ENCODE assay signal across 8 mouse cellular contexts in the genomic region with DNA sequence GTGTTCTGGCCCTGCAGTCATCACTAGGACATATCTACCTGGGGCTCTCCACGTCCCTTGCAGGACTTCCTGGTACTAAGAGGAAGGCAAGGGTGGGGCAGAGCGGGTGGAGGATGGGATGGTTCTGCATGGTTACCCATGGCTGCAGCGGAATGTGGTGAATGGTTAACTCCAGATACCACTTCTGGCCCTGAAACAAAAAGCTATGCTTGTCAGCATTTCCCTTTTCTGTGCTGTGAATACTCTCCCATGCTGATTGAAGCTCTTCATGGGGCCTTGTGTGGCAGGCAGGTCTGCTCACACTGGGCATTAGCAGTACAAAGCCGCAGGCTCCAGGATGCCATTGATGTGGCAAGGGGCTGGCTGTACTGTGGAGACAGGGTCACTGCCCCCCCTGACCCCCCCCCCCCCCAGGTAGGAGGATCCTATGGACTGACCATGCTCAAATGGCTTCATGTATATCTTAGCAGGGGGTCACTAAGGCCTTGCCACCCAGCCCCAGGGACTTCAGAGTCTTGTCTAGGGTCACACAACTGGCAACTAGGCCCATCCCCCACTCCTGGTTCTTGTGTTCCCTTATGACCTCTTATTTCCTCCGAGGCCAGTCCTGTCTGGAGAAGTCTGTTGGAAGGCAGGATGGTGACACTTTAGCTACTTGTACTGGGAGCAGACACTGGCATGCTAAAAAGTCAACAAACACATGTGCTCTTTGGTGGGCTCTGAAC.
A peak's percentile ranks its signal among the peaks of the same experiment; 100 is the strongest.
DNase-seq lines count a peak whose midpoint lies in the region; ATAC-seq and TF ChIP-seq lines count a peak whose summit lies in the region.

No protein-coding gene starts in this region.

- no peak for TF ChIP-seq EP300 in stomach, postnatal 0 days (optimal IDR thresholded peaks at IDR 0.05)

- no peak for DNase-seq in midbrain, embryonic 11.5 days (ENCODE audit: low spot score, missing footprints)
- DNase-seq in midbrain, embryonic 14.5 days, result no peak
- peak; percentile 95 for DNase-seq in kidney, adult 2 months
- peak; percentile 51 for DNase-seq in lung, postnatal 10 days
- peak; percentile 78 for DNase-seq in stomach, postnatal 0 days (ENCODE audit: low spot score)
- DNase-seq in c-Kit-positive CD71-positive TER-119-positive erythroid progenitor cells, embryonic 14.5 days (ENCODE audit: low spot score), result no peak
- no peak for DNase-seq in cerebellum, postnatal 36 days
- no peak for DNase-seq in layer of hippocampus, adult 18-20 months (ENCODE audit: low spot score in 2 of 2)

- H3K27me3 ChIP-seq in midbrain, embryonic 11.5 days (ENCODE audit: control insufficient read depth, insufficient read depth, low read length), result no peaks in the 10 kb centered on the region
- H3K27me3 ChIP-seq in midbrain, embryonic 14.5 days (ENCODE audit: control insufficient read depth, insufficient read depth, low read length), result no peaks in the 10 kb centered on the region
- no peaks in the 10 kb centered on the region for H3K27me3 ChIP-seq in kidney, adult 2 months (replicated peaks; ENCODE audit: control insufficient read depth, insufficient read depth, low read length)
- H3K27me3 ChIP-seq in stomach, postnatal 0 days (ENCODE audit: control insufficient read depth, insufficient read depth, low read length), result no peaks in the 10 kb centered on the region

- no peak overlapping the region for H3K4me3 ChIP-seq in midbrain, embryonic 11.5 days (ENCODE audit: low read depth, low read length)
- no peak overlapping the region for H3K4me3 ChIP-seq in midbrain, embryonic 14.5 days (replicated peaks; ENCODE audit: low read depth, low read length)
- H3K4me3 ChIP-seq in kidney, adult 2 months (ENCODE audit: insufficient read depth, low read depth, low read length), result no peak overlapping the region
- no peak overlapping the region for H3K4me3 ChIP-seq in stomach, postnatal 0 days (ENCODE audit: low read depth, low read length)

- WGBS in midbrain, embryonic 11.5 days, result 21% methylated on average over 5 of the region's 5 CpGs
- WGBS in midbrain, embryonic 14.5 days, result 16% methylated on average over 5 of the region's 5 CpGs
- 24% methylated on average over 5 of the region's 5 CpGs for WGBS in kidney, adult 2 months
- WGBS in stomach, postnatal 0 days, result 42% methylated on average over 5 of the region's 5 CpGs

- no peak for TF ChIP-seq CTCF in kidney, adult 2 months (conservative IDR thresholded peaks at IDR 0.05; ENCODE audit: insufficient read depth, insufficient read length, low read depth, low read length)
- no peak for TF ChIP-seq CTCF in stomach, postnatal 0 days (IDR thresholded peaks at IDR 0.05; ENCODE audit: low read depth)

- H3K36me3 ChIP-seq in midbrain, embryonic 11.5 days (ENCODE audit: control insufficient read depth, insufficient read depth, low read length), result no peaks in the 10 kb centered on the region
- H3K36me3 ChIP-seq in midbrain, embryonic 14.5 days (ENCODE audit: control insufficient read depth, insufficient read depth, low read length), result no peaks in the 10 kb centered on the region
- H3K36me3 ChIP-seq in kidney, adult 2 months (ENCODE audit: control insufficient read depth, insufficient read depth, low read length), result no peaks in the 10 kb centered on the region
- no peaks in the 10 kb centered on the region for H3K36me3 ChIP-seq in stomach, postnatal 0 days (ENCODE audit: control insufficient read depth, insufficient read depth, low read length)

- no peak overlapping the region for H3K4me2 ChIP-seq in midbrain, embryonic 11.5 days
- no peak overlapping the region for H3K4me2 ChIP-seq in midbrain, embryonic 14.5 days (ENCODE audit: low read length)
- H3K4me2 ChIP-seq in stomach, postnatal 0 days (replicated peaks; ENCODE audit: low read depth), result no peak overlapping the region

- H3K27ac ChIP-seq in midbrain, embryonic 11.5 days (ENCODE audit: low read depth, low read length), result no peak overlapping the region
- no peak overlapping the region for H3K27ac ChIP-seq in midbrain, embryonic 14.5 days (replicated peaks; ENCODE audit: low read depth, low read length)
- H3K27ac ChIP-seq in kidney, adult 2 months (ENCODE audit: insufficient read depth, low read depth, low read length), result peak overlapping the region; percentile 69
- H3K27ac ChIP-seq in stomach, postnatal 0 days (replicated peaks), result no peak overlapping the region; the same call in 1 of the 2 replicates

- peaks cover 2% of the 10 kb centered on the region; the same call in 1 of the 2 replicates for H3K4me1 ChIP-seq in midbrain, embryonic 11.5 days (ENCODE audit: control insufficient read depth, insufficient read depth, low read length)
- H3K4me1 ChIP-seq in midbrain, embryonic 14.5 days (ENCODE audit: control insufficient read depth, insufficient read depth, low read length), result no peaks in the 10 kb centered on the region
- peaks cover 49% of the 10 kb centered on the region for H3K4me1 ChIP-seq in kidney, adult 2 months (ENCODE audit: control insufficient read depth, insufficient read depth, low read length)
- no peaks in the 10 kb centered on the region for H3K4me1 ChIP-seq in stomach, postnatal 0 days (replicated peaks; ENCODE audit: control insufficient read depth, insufficient read depth)

- H3K9ac ChIP-seq in midbrain, embryonic 11.5 days (ENCODE audit: low read length), result no peak overlapping the region
- no peak overlapping the region for H3K9ac ChIP-seq in midbrain, embryonic 14.5 days (replicated peaks; ENCODE audit: low read length)
- no peak overlapping the region for H3K9ac ChIP-seq in stomach, postnatal 0 days (ENCODE audit: low read length)

- no peaks in the 10 kb centered on the region for H3K9me3 ChIP-seq in midbrain, embryonic 11.5 days (ENCODE audit: control insufficient read depth, low read length)
- no peaks in the 10 kb centered on the region for H3K9me3 ChIP-seq in midbrain, embryonic 14.5 days (ENCODE audit: control insufficient read depth, low read length)
- H3K9me3 ChIP-seq in stomach, postnatal 0 days (ENCODE audit: control insufficient read depth, low read length), result 0 out of 2 replicates have a peak, but pooled peaks cover 3% of the 10 kb centered on the region

- peak; percentile 63 for ATAC-seq in midbrain, embryonic 11.5 days (ENCODE audit: low FRiP score)
- ATAC-seq in midbrain, embryonic 14.5 days (ENCODE audit: low FRiP score, low TSS enrichment), result no peak
- peak; percentile 92 for ATAC-seq in stomach, postnatal 0 days (ENCODE audit: low FRiP score, low TSS enrichment)

- TF ChIP-seq POLR2A in kidney, adult 2 months (IDR thresholded peaks at IDR 0.05; ENCODE audit: low read depth, low read length), result no peak

Comparison
In these comparisons a context has a peak if more than half of its experiments do, and no peak if none do; other contexts are left out.
1. DNase-seq: peak in kidney, adult 2 months (single experiment), lung, postnatal 10 days (single experiment) and stomach, postnatal 0 days (single experiment); none in midbrain, embryonic 11.5 days (single experiment), midbrain, embryonic 14.5 days (single experiment), c-Kit-positive CD71-positive TER-119-positive erythroid progenitor cells, embryonic 14.5 days (single experiment), cerebellum, postnatal 36 days (0 of 2) and layer of hippocampus, adult 18-20 months (0 of 2).